Mouse (Mus musculus): ENCODE data around the gene Kdm2b. TPM values are rescaled to one million over a fixed set of nuclear protein-coding genes. Genes with fewer than 3 reads are reported as not detected.

Kdm2b gene
- polyA plus RNA-seq, 1 experiment from 2014 or later = 92.2 TPM

- Histone ChIP-seq H3K4me1 (0 out of 2 replicates have a peak, but pooled peaks cover 5% of the 10 kb centered on the region), H3K27me3 (no peaks in the 10 kb centered on the region), H3K4me2 (no peak overlapping the region), H3K9ac (no peak overlapping the region), H3K36me3 (peaks cover 38% of the 10 kb centered on the region), H3K27ac (no peak overlapping the region), H3K4me3 (replicated peaks) (no peak overlapping the region), H3K9me3 (replicated peaks) (no peaks in the 10 kb centered on the region)
- no peak for ATAC-seq (replicated peaks; ENCODE audit: low FRiP score)
- WGBS = 89% methylated on average over 6 of the region's 6 CpGs
Measured at GRCm38 (mm10) chr5:122937031-122937430, 52.6 kb downstream of the Kdm2b start.

- Histone ChIP-seq H3K27ac (no peak overlapping the region), H3K9me3 (replicated peaks) (no peaks in the 10 kb centered on the region), H3K4me1 (0 out of 2 replicates have a peak, but pooled peaks cover 5% of the 10 kb centered on the region), H3K4me3 (replicated peaks) (no peak overlapping the region), H3K4me2 (no peak overlapping the region), H3K27me3 (no peaks in the 10 kb centered on the region), H3K9ac (no peak overlapping the region), H3K36me3 (peaks cover 46% of the 10 kb centered on the region)
- WGBS = 84% methylated on average over 4 of the region's 4 CpGs
- ATAC-seq (replicated peaks; ENCODE audit: low FRiP score) = no peak
Measured at GRCm38 (mm10) chr5:122935810-122936209, 53.8 kb downstream of the Kdm2b start.

- 72% methylated on average over 7 of the region's 7 CpGs for WGBS
- Histone ChIP-seq H3K9ac (no peak overlapping the region), H3K4me2 (no peak overlapping the region), H3K27ac (no peak overlapping the region), H3K9me3 (replicated peaks) (no peaks in the 10 kb centered on the region), H3K36me3 (peaks cover 43% of the 10 kb centered on the region), H3K4me3 (replicated peaks) (no peak overlapping the region), H3K27me3 (no peaks in the 10 kb centered on the region), H3K4me1 (peaks cover 9% of the 10 kb centered on the region; the same call in 1 of the 2 replicates)
- no peak for ATAC-seq (replicated peaks; ENCODE audit: low FRiP score)
Measured at GRCm38 (mm10) chr5:122930991-122931390, 58.6 kb downstream of the Kdm2b start.

- no peak overlapping the region for H3K9ac ChIP-seq
Measured at GRCm38 (mm10) chr5:122928293-122928692, 61.3 kb downstream of the Kdm2b start.

GRCm38 (mm10) chr5:122927703-122928102, 61.9 kb downstream of the Kdm2b start:
- 76% methylated on average over 6 of the region's 6 CpGs for WGBS
- H3K27me3 ChIP-seq = no peaks in the 10 kb centered on the region
- no peak for ATAC-seq (replicated peaks; ENCODE audit: low FRiP score)

More at GRCm38 (mm10) chr5:122928293-122928692, 61.3 kb downstream of the Kdm2b start:
- no peak overlapping the region for H3K4me3 ChIP-seq (replicated peaks)
- H3K9me3 ChIP-seq (replicated peaks) = no peaks in the 10 kb centered on the region
- 74% methylated on average over 3 of the region's 3 CpGs for WGBS
- no peak overlapping the region for H3K27ac ChIP-seq
- H3K36me3 ChIP-seq = peaks cover 28% of the 10 kb centered on the region
- no peaks in the 10 kb centered on the region for H3K27me3 ChIP-seq
- H3K4me1 ChIP-seq = peaks cover 13% of the 10 kb centered on the region; the same call in 1 of the 2 replicates
- H3K4me2 ChIP-seq = no peak overlapping the region
- no peak for ATAC-seq (replicated peaks; ENCODE audit: low FRiP score)

GRCm38 (mm10) chr5:122927092-122927491, 62.5 kb downstream of the Kdm2b start:
- Histone ChIP-seq H3K27me3 (no peaks in the 10 kb centered on the region), H3K4me1 (peaks cover 13% of the 10 kb centered on the region; the same call in 1 of the 2 replicates), H3K27ac (no peak overlapping the region), H3K9me3 (replicated peaks) (no peaks in the 10 kb centered on the region), H3K9ac (no peak overlapping the region), H3K4me2 (no peak overlapping the region), H3K4me3 (replicated peaks) (no peak overlapping the region), H3K36me3 (peaks cover 19% of the 10 kb centered on the region)
- 85% methylated on average over 8 of the region's 8 CpGs for WGBS
- no peak for ATAC-seq (replicated peaks; ENCODE audit: low FRiP score)

More at GRCm38 (mm10) chr5:122927703-122928102, 61.9 kb downstream of the Kdm2b start:
- Histone ChIP-seq H3K9me3 (replicated peaks) (no peaks in the 10 kb centered on the region), H3K4me1 (peaks cover 13% of the 10 kb centered on the region; the same call in 1 of the 2 replicates), H3K9ac (no peak overlapping the region), H3K27ac (no peak overlapping the region), H3K4me3 (replicated peaks) (no peak overlapping the region), H3K36me3 (peaks cover 23% of the 10 kb centered on the region), H3K4me2 (no peak overlapping the region)

- H3K27ac ChIP-seq = peak overlapping the region; percentile 37; the same call in 1 of the 2 replicates
Measured at GRCm38 (mm10) chr5:122926341-122926740, 63.3 kb downstream of the Kdm2b start.

GRCm38 (mm10) chr5:122925534-122925958, 64.1 kb downstream of the Kdm2b start:
- H3K27me3 ChIP-seq = no peaks in the 10 kb centered on the region
- peaks cover 17% of the 10 kb centered on the region; the same call in 1 of the 2 replicates for H3K4me1 ChIP-seq
- 31% methylated on average over 7 of the region's 7 CpGs for WGBS
- no peak overlapping the region for H3K9ac ChIP-seq
- H3K4me2 ChIP-seq = peak overlapping the region; percentile 27
- no peak for ATAC-seq (replicated peaks; ENCODE audit: low FRiP score)
- no peaks in the 10 kb centered on the region for H3K9me3 ChIP-seq (replicated peaks)
- H3K36me3 ChIP-seq = 0 out of 2 replicates have a peak, but pooled peaks cover 8% of the 10 kb centered on the region
- no peak overlapping the region for H3K4me3 ChIP-seq (replicated peaks)
- no peak overlapping the region; the same call in 1 of the 2 replicates for H3K27ac ChIP-seq

More at GRCm38 (mm10) chr5:122926341-122926740, 63.3 kb downstream of the Kdm2b start:
- Histone ChIP-seq H3K4me1 (peaks cover 13% of the 10 kb centered on the region; the same call in 1 of the 2 replicates), H3K36me3 (0 out of 2 replicates have a peak, but pooled peaks cover 13% of the 10 kb centered on the region), H3K9ac (no peak overlapping the region), H3K27me3 (no peaks in the 10 kb centered on the region), H3K9me3 (replicated peaks) (no peaks in the 10 kb centered on the region), H3K4me3 (replicated peaks) (no peak overlapping the region), H3K4me2 (no peak overlapping the region)
- no peak for ATAC-seq (replicated peaks; ENCODE audit: low FRiP score)
- 60% methylated on average over 3 of the region's 3 CpGs for WGBS

- H3K4me1 ChIP-seq = peaks cover 20% of the 10 kb centered on the region
- WGBS = 86% methylated on average over 10 of the region's 10 CpGs
Measured at GRCm38 (mm10) chr5:122923871-122924465, 65.7 kb downstream of the Kdm2b start.

GRCm38 (mm10) chr5:122921941-122922340, 67.7 kb downstream of the Kdm2b start:
- no peak for ATAC-seq (replicated peaks; ENCODE audit: low FRiP score)
- Histone ChIP-seq H3K9ac (no peak overlapping the region), H3K27me3 (no peaks in the 10 kb centered on the region), H3K9me3 (replicated peaks) (no peaks in the 10 kb centered on the region), H3K4me1 (peaks cover 32% of the 10 kb centered on the region), H3K4me2 (no peak overlapping the region), H3K27ac (no peak overlapping the region), H3K36me3 (0 out of 2 replicates have a peak, but pooled peaks cover 4% of the 10 kb centered on the region), H3K4me3 (replicated peaks) (no peak overlapping the region)
- WGBS = 92% methylated on average over 8 of the region's 8 CpGs

More at GRCm38 (mm10) chr5:122923871-122924465, 65.7 kb downstream of the Kdm2b start:
- H3K27me3 ChIP-seq = no peaks in the 10 kb centered on the region
- 0 out of 2 replicates have a peak, but pooled peaks cover 4% of the 10 kb centered on the region for H3K36me3 ChIP-seq
- no peak overlapping the region for H3K9ac ChIP-seq
- no peaks in the 10 kb centered on the region for H3K9me3 ChIP-seq (replicated peaks)
- H3K4me3 ChIP-seq (replicated peaks) = no peak overlapping the region
- H3K4me2 ChIP-seq = no peak overlapping the region
- no peak for ATAC-seq (replicated peaks; ENCODE audit: low FRiP score)
- H3K27ac ChIP-seq = no peak overlapping the region

- H3K4me3 ChIP-seq (replicated peaks) = no peak overlapping the region
- no peak overlapping the region for H3K4me2 ChIP-seq
- H3K9me3 ChIP-seq (replicated peaks) = no peaks in the 10 kb centered on the region
- ATAC-seq (replicated peaks; ENCODE audit: low FRiP score) = no peak
- no peak overlapping the region for H3K27ac ChIP-seq
- H3K4me1 ChIP-seq = peaks cover 24% of the 10 kb centered on the region
- H3K36me3 ChIP-seq = 0 out of 2 replicates have a peak, but pooled peaks cover 4% of the 10 kb centered on the region
- H3K9ac ChIP-seq = no peak overlapping the region
- H3K27me3 ChIP-seq = no peaks in the 10 kb centered on the region
- 82% methylated on average over 5 of the region's 5 CpGs for WGBS
Measured at GRCm38 (mm10) chr5:122920557-122920956, 69.1 kb downstream of the Kdm2b start.

GRCm38 (mm10) chr5:122917982-122918711, 71.5 kb downstream of the Kdm2b start:
- peak; percentile 93 for ATAC-seq (replicated peaks; ENCODE audit: low FRiP score)
- Histone ChIP-seq H3K4me1 (peaks cover 23% of the 10 kb centered on the region), H3K9me3 (replicated peaks) (no peaks in the 10 kb centered on the region), H3K36me3 (0 out of 2 replicates have a peak, but pooled peaks cover 4% of the 10 kb centered on the region), H3K4me3 (replicated peaks) (no peak overlapping the region), H3K27me3 (no peaks in the 10 kb centered on the region), H3K27ac (peak overlapping the region; percentile 91), H3K4me2 (no peak overlapping the region), H3K9ac (no peak overlapping the region)
- WGBS = 13% methylated on average over 7 of the region's 7 CpGs
